Mouse (Mus musculus): ENCODE measurements around the gene Tpbgl. TPM values are rescaled to one million over a fixed set of nuclear protein-coding genes. Genes with fewer than 3 reads are reported as not detected.

Tpbgl gene
- 0.10 TPM for polyA plus RNA-seq (2017; shearing (Covaris generic))

DNA sequence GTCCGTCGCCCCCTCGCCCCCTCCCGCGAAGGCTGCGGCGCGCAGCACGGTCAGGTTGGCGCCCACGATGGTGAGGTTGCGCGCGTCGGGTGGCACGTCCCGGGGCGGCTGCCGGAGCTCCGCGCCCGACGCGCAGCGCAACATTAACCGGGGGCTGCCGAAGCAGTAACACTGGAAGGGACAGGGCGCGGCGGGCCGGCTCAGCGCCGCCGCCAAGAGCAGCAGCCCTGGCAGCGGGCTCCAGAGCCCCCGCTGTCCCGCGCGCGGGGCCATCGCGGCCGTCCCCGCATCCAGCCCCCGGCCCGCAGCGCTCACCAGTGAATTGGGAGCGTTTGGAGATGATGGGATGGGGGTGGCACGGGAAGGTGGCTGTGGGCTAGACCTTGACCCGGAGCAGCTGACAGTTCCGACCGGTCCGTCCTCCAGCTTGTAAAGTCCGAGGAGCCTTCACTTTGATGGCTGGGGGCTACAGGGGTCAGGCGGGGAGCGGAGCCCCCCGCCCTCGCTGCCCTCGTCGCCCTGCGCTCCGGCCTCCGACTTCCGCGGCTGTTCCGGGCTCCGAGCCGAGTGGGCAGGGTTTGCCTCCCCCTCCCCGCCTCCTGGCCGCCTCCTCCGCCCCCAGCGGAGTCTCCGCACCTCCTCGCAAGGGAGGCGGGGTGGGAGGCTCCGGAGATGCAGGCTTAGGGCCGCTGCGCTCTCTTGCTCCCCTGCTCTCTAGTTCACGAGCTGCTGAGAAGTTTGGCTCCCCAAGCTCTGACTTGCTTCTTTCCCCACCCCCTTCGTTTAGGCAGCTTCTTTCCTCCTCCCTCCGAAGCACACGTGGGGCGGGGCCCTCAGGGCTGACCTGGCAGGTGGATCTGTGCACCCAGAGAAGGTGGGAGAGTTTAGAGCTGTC lies at the start of gene Tpbgl:
TSS of gene Tpbgl (minus strand) at position 728 of the 895 bp plus-strand sequence.

Other genes starting within 250 kb of the Tpbgl start
- 41.5 TPM for gene Gdpd5, start 245.7 kb downstream of the Tpbgl start, polyA plus RNA-seq (2017; shearing (Covaris generic))
- not detected for gene Klhl35, start 161.1 kb downstream of the Tpbgl start, polyA plus RNA-seq (2017; shearing (Covaris generic))
- 1,281 TPM for gene Rps3, start 143.4 kb downstream of the Tpbgl start, polyA plus RNA-seq (2017; shearing (Covaris generic))
- 20.5 TPM for gene Arrb1, start 91.6 kb downstream of the Tpbgl start, polyA plus RNA-seq (2017; shearing (Covaris generic))
- gene Slco2b1, start 84.2 kb upstream of the Tpbgl start, polyA plus RNA-seq (2017; shearing (Covaris generic)) = 0.77 TPM
- gene Olfr520, start 103.2 kb upstream of the Tpbgl start, polyA plus RNA-seq (2017; shearing (Covaris generic)) = not detected
- not detected for gene Olfr521, start 136.4 kb upstream of the Tpbgl start, polyA plus RNA-seq (2017; shearing (Covaris generic))
- gene Neu3, start 201.3 kb upstream of the Tpbgl start, polyA plus RNA-seq (2017; shearing (Covaris generic)) = 39.6 TPM
- gene Xrra1, start 232.0 kb upstream of the Tpbgl start, polyA plus RNA-seq (2017; shearing (Covaris generic)) = 0.16 TPM
- 517 TPM for gene Spcs2, start 236.4 kb upstream of the Tpbgl start, polyA plus RNA-seq (2017; shearing (Covaris generic))

Measured in inflammation-experienced regulatory T-cells, adult 16 weeks (primary cell).